Mouse (Mus musculus) bone marrow macrophage, adult 2 months (primary cell): Measurements from ENCODE around the gene Oxa1l.

Experiments used
- CTCF ChIP-seq: IDR thresholded peaks from 2 replicates; pipeline ENCODE4 v1.5.1; 2012; ENCODE audit warnings: low read depth, mild to moderate bottlenecking, low read length, moderate library complexity
- POLR2A ChIP-seq: IDR thresholded peaks from 2 replicates; pipeline ENCODE4 v1.6.1; 2012; ENCODE audit warnings: mild to moderate bottlenecking, low read depth, low read length, borderline replicate concordance

- TF ChIP-seq CTCF, result no peak
- no peak for TF ChIP-seq POLR2A
Observed at GRCm38 (mm10) chr14:54384396-54384795, 23.8 kb downstream of the Oxa1l start.
